Mouse (Mus musculus): ENCODE measurements at regions not wholly inside any gene's neighbourhood (a gene's known extent, or its start where the extent isn't known, plus 50 kb on each side); places are given as distances from the start of the nearest gene placed in this dataset.

GRCm38 (mm10) chr6:100176914-100177560 lies 110.2 kb downstream of the Rybp start:
- no peak for DNase-seq

- DNase-seq = peak; percentile 63
Observed at GRCm38 (mm10) chr6:100170711-100171348, 116.5 kb downstream of the Rybp start.

- DNase-seq = no peak
Observed at GRCm38 (mm10) chr6:100167321-100167720, 120.0 kb downstream of the Rybp start.

- DNase-seq = no peak
Observed at GRCm38 (mm10) chr6:100165746-100166145, 121.5 kb downstream of the Rybp start.

GRCm38 (mm10) chr6:100164162-100164561 lies 123.1 kb downstream of the Rybp start:
- DNase-seq = no peak

GRCm38 (mm10) chr6:100163814-100164130 lies 123.5 kb downstream of the Rybp start:
- no peak for DNase-seq

GRCm38 (mm10) chr6:100162961-100163813 lies 124.1 kb downstream of the Rybp start:
- DNase-seq = peak; percentile 93

- no peak for DNase-seq
Observed at GRCm38 (mm10) chr6:100160670-100161069, 126.6 kb downstream of the Rybp start.

- no peak for DNase-seq
Observed at GRCm38 (mm10) chr6:100159817-100160216, 127.5 kb downstream of the Rybp start.

GRCm38 (mm10) chr6:100159246-100159645 lies 128.0 kb downstream of the Rybp start:
- no peak for DNase-seq

- DNase-seq = peak; percentile 75
Observed at GRCm38 (mm10) chr6:100157288-100157687, 130.0 kb downstream of the Rybp start.

GRCm38 (mm10) chr6:100156163-100156562 lies 131.1 kb downstream of the Rybp start:
- DNase-seq = no peak

- DNase-seq = peak; percentile 80
Observed at GRCm38 (mm10) chr6:100155676-100156075, 131.6 kb downstream of the Rybp start.

GRCm38 (mm10) chr6:100151447-100151846 lies 135.8 kb downstream of the Rybp start:
- no peak for DNase-seq

GRCm38 (mm10) chr6:100150703-100151208 lies 136.5 kb downstream of the Rybp start:
- DNase-seq = no peak

- no peak for DNase-seq
Observed at GRCm38 (mm10) chr6:100149458-100149852, 137.8 kb downstream of the Rybp start.

GRCm38 (mm10) chr6:100148751-100149457 lies 138.4 kb downstream of the Rybp start:
- DNase-seq = no peak

- DNase-seq = peak; percentile 51
Observed at GRCm38 (mm10) chr6:100146360-100146935, 140.8 kb downstream of the Rybp start.

GRCm38 (mm10) chr6:100145869-100146268 lies 141.4 kb downstream of the Rybp start:
- no peak for DNase-seq

- DNase-seq = no peak
Observed at GRCm38 (mm10) chr6:100144544-100145287, 142.6 kb downstream of the Rybp start.

- peak; percentile 88 for DNase-seq
Observed at GRCm38 (mm10) chr6:100143586-100144301, 143.5 kb downstream of the Rybp start.
